Mouse (Mus musculus) cortical plate, adult 2 months (tissue): ENCODE data around the gene Evx1. TPM values are rescaled to one million over a fixed set of nuclear protein-coding genes. Genes with fewer than 3 reads are reported as not detected.

Source experiments
- H3K27ac ChIP-seq: fragments of 200-500 bp; 2 replicates; pipeline ENCODE4 v1.5.1; 2012; ENCODE audit warnings: low read length, control low read depth, inconsistent platforms; ENCODE audit not compliant: insufficient read depth
- H3K4me1 ChIP-seq: fragments of 200-500 bp; 2 replicates; pipeline ENCODE4 v1.6.1; 2011; ENCODE audit warnings: low read length; ENCODE audit not compliant: control insufficient read depth, insufficient read depth
- H3K4me3 ChIP-seq: fragments of 200-500 bp; 2 replicates; pipeline ENCODE4 v1.5.1; 2011; ENCODE audit warnings: mild to moderate bottlenecking, low read length, control low read depth; ENCODE audit not compliant: insufficient read depth
- CTCF ChIP-seq: fragments of 200-500 bp; IDR thresholded peaks from 2 replicates; pipeline ENCODE4 v1.5.1; 2011; ENCODE audit warnings: mild to moderate bottlenecking, control low read depth, low read length; ENCODE audit not compliant: insufficient read depth; ENCODE audit errors: extremely low read depth
- POLR2A ChIP-seq: fragments of 200-500 bp; IDR thresholded peaks from 2 replicates; pipeline ENCODE4 v1.6.1; 2011; ENCODE audit warnings: mild to moderate bottlenecking, low read length, control low read depth; ENCODE audit not compliant: insufficient read depth; ENCODE audit errors: extremely low read depth
- polyA plus RNA-seq: library from polyadenylated mRNA; depleted of rRNA; stranded (reverse); fragments of >200 nt; gene quantifications from 2 replicates; pipeline ENCODE4 v1.2.3, GENCODE M21; 2012

The Evx1 gene
- polyA plus RNA-seq, 1 experiment: not detected

DNA sequence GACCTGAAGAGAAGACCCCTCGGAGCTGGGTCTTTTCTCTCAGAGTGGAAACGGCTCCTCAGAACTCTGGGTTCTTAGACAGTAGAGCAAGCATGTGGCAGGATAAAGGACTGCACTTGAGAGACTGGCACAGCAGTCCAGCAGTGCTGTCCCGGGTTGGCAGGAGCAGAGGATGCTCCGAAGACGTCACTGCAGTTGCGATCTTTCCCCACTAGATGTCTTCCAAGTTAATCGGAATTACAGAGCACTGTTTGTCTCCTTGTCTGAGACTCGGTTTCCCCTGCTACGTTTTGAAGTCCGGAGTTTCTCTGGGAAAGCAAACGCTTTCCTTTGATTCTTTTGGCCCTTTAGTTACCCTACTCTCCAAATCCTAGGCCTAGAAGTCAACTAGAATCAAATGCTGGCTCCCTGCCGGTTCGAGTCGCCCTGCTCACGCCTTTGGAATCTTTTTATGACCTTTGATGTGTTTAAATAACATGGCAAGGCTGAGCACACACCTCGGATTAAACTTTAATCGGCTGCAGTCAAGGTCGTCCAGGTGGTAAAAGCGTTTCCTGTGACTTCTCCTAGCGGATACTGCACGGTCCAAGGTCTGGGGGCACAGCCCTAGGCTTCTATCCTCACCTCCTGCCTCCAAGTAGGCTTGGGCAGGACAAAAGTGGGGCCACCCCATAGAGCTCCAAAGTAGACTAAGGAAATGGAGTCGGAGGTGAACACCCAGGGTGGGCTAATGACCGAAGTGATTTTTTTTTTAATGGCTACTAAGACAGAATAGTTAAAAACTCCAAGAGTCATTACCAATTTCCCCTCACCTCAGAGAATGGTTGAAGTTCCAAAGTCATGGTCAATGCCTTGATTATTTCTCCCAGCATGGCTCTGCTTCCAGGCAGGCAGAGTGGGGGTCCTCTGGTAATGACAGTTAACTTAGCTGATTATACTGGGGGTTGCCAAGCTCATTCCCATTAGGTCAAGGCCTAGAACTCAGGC, 42.5 kb upstream of the Evx1 start:
- Histone ChIP-seq H3K4me3 (no peak overlapping the region), H3K4me1 (no peaks in the 10 kb centered on the region), H3K27ac (no peak overlapping the region)
- TF ChIP-seq POLR2A: no peak
- peak; percentile 73 for TF ChIP-seq CTCF

DNA sequence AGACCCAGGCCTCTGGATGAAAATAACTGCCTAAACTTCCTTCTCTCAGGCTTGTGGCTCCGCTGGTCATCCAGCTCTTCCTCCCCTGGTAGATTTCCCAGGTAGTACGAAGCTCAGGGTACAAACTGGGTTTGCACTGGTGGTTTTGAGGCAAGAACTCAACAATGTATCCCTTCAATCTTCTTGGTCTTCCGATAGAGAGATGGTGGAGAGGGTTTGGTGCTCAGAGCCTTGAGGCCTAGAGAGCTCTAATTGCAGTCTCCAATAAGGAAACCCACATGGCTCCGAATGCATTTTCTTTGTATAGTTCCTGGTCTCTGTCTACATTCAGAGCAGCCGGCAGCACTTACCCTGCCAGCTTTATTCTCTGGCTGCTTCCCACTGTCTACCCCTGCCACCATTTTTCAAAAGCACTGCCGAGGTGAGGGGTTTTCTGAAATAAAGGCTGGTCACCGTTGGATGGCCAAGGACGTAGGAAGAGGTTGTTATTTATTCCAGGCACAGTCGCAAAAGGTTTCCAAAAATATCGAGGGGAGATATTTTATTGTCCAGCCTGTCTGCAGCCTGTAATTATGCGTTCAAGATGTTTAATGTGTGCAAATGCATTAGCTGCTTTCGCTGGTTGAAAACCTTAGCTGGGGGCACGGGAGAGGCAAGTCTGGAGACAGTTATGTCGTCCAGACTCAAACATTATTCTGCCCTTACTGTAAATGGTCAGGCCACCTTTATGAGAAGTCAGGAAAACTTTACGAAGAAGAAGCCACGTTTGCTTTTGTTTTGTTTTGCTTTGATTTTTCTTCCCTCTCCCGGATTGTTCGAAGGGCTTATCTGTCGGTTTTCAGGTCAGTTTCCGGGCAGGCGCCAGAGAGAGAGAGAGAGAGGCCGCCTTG, 40.3 kb upstream of the Evx1 start:
- TF ChIP-seq POLR2A (no peak), CTCF (no peak)
- no peak overlapping the region for H3K27ac ChIP-seq
- H3K4me3 ChIP-seq: no peak overlapping the region
- H3K4me1 ChIP-seq: no peaks in the 10 kb centered on the region

DNA sequence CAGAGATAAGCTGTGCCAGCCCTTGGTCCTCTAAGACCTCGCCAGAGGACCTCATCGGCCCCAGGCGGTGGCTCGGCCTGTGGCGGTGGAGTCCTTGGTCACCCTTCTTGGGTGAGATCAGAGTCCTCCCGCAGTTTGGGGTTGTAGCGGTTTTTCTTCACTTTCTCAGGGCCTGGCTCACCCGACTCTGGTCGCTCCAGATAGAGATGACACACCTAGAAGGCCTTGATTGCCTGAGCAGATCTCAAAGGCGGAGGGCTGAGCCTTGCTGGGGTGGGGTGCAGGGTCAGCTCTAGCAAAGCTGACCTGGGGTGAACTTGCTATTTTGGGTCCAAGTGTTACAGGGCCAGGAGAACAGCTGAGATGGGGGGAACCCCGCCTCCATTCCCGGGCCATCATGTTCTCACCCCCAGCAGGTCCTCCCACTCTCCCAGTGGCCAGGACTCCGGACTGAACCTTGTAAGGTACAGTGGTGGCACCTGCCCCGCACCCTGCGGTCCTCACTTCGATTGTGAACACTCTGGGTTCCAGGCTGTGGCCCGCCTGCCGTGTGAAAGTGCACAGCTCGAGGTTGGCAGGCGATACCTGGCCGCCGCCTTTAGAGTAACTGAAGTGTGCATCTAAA, 39.5 kb upstream of the Evx1 start:
- no peaks in the 10 kb centered on the region for H3K4me1 ChIP-seq
- no peak overlapping the region for H3K4me3 ChIP-seq
- no peak for TF ChIP-seq CTCF
- TF ChIP-seq POLR2A: no peak
- no peak overlapping the region for H3K27ac ChIP-seq

DNA sequence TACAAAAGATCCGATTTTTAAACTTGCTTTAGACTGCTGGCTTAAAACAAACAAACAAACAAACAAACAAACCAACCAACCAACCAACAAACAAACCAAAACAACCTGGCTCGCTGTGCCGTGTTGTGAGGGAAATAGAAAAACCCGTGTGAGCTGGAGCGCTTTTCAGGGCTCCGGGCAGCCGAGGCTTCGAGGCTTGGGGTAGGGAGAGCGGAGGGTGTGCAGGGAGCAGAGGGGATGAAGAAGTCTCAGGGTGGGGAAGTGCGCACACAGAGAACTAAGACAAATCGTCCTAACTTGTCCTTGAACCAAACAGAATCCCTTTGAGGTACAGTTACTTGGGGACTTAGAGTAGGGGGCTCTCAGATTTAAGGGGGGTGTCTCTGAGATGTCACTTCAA, 38.7 kb upstream of the Evx1 start:
- TF ChIP-seq POLR2A (no peak), CTCF (no peak)
- Histone ChIP-seq H3K4me1 (no peaks in the 10 kb centered on the region), H3K27ac (no peak overlapping the region), H3K4me3 (no peak overlapping the region)

DNA sequence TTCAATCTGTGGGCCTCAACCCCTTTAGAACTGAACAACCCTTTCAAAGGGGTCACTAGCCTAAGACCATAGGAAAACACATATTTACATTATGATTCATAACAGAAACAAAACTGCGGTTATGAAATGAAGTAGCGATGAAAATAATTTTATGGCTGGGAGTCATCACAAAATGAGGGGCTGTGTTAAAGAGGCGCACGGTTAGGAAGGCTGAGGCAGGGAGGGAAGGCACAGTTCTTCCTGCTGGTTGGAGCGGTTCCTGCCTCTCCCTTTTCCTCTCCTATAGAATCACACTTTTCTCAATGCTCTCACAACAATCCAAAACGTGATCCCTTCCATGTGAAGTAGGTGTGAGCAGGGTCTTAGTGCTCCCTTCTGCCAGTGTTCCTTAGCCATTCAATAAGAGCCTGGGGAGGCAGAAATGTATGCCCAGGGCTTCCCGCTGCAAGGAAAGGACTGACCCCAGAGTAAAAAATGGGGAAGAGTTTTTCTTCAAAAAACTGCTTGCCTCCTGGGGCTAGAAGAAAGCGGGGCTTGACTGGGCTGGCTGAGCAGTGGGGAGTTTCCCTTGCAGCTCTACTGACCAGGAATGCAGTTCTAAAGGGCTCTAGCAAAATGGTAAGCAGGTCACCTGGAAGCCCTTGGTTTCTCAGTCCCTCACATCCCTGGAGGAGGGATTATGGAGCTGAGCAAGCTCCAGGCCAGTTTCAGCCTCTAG, 37.6 kb upstream of the Evx1 start:
- no peak for TF ChIP-seq POLR2A
- TF ChIP-seq CTCF: no peak
- Histone ChIP-seq H3K4me1 (no peaks in the 10 kb centered on the region), H3K4me3 (no peak overlapping the region), H3K27ac (no peak overlapping the region)

DNA sequence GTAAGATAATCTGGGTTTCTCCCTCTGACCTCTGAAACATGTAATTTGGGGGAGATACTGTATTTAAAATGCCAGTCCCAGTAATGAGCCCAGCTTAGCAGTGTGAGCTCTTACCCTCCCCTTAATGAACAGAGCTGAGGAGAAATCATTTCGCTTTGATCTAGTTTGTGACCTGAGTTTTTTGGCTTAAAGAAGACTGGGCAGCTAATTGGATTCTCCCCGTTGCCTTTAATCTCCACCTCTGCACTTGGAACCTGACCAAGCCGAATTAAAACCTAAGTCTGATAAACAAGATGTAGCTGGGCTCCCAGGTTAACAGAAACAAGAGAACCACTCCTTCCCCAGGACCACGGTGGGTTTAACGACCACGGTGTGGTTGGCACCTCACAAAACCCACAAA, 36.9 kb upstream of the Evx1 start:
- no peak for TF ChIP-seq CTCF
- no peak for TF ChIP-seq POLR2A
- H3K4me3 ChIP-seq: no peak overlapping the region
- H3K27ac ChIP-seq: no peak overlapping the region
- H3K4me1 ChIP-seq: no peaks in the 10 kb centered on the region

DNA sequence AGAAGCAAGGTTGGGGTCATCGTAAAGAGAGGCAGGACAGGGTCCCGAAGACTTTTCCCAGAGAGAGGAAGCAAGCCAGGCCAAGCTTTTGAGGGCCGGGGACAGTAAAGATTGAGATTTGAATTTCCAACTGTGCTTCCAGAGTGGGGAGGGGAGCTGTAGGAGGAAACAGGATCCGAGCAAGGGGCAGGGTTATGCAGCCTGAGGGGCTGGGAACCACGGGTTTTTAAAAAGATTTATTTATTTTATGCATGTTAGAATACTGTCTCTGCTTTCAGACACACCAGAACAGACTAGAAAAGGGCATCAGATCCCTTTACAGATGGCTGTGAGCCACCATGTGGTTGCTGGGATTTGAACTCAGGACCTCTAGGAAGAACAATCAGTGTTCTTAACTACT, 36.4 kb upstream of the Evx1 start:
- no peaks in the 10 kb centered on the region for H3K4me1 ChIP-seq
- H3K27ac ChIP-seq: no peak overlapping the region
- TF ChIP-seq POLR2A (no peak), CTCF (no peak)
- no peak overlapping the region for H3K4me3 ChIP-seq

DNA sequence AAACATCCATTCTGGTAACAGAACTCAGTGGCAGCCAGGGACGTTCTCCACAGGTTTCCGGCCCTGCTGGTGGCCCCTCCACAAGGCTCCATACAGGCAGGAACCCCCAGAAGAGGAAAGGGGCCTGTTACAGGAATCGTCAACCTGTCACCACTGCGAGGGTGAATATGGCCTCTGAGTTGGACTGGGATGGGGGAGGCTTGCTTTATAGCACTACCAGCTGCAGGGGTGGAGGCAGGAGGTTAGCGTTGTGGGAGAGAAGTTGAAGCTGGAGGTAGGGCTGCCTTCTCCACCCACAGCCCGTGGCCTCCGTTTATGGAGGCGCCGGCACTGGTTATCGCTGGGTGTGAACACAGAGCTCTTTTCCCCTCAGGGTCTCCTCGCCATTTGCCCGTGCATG, 32.2 kb upstream of the Evx1 start:
- TF ChIP-seq POLR2A (no peak), CTCF (no peak)
- H3K4me1 ChIP-seq: no peaks in the 10 kb centered on the region
- H3K4me3 ChIP-seq: no peak overlapping the region
- no peak overlapping the region for H3K27ac ChIP-seq

DNA sequence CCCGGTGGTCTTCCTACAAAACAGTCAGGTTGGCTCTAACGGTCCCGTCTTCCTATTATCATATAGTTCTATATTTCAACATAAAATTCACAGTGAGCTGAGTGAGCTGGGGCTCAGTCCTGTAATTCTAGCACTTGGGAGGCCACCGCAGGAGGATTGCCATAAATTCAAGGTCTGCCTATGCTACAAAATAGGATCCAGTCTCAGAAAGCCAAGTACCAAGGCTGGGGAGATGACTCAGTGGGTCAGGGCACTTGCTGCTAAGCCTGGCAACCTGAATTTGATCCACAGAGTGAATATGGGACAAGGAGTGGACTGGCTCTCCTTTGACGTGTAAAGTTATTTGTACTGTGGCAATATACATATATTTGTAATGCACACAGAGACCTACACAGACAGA, 29.4 kb upstream of the Evx1 start:
- Histone ChIP-seq H3K4me3 (no peak overlapping the region), H3K4me1 (no peaks in the 10 kb centered on the region), H3K27ac (no peak overlapping the region)
- TF ChIP-seq POLR2A: no peak
- TF ChIP-seq CTCF: no peak
